ENCODE assay signal across 19 mouse cellular contexts in the genomic region with DNA sequence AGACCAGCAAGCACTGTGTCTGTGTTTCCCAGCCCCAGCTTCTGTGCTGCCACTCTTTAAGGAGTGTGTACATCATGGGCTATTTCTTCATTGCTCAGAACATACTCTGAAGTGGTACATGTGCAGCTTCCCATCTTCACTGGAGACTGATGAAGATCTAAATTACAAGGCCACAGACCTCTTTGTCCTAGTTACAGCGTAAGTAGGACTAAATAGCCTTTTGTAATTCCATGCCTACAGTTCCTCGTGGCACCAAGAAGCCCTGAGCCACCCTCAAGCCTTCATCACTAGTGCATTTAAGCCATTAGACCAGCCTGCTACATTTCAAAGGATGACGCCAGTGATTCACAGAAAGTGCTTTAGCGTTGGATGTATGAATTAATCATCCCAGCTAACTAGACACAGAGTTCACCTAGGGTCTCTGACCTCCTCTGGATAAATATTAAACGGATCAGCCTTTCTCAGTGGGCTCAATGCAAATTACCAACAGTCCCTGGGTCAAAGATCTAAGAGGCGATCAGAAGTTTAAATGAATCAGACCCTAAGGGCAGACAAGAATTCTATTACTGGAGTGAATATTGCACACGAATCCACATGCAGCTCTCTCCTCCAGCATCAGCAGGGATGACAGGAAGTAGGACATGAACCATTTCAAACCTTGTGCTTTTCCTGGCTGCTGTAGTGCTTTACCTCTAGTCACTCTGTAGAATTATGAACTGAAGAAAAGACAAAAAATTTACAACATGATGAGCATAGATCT.
DNase-seq lines count a peak whose midpoint lies in the region; ATAC-seq lines count a peak whose summit lies in the region.
"Had no signal": no experiment of that assay in that cellular context is flagged by ENCODE, and none has a peak within 500 bp of the region (broad histone marks: within the 10 kb centered on the region; RNA-seq: fewer than 3 reads in every experiment).

No protein-coding gene starts in this region.

- H3K9me3 ChIP-seq in hindbrain, embryonic 10.5 days = no peaks in the 10 kb centered on the region
- H3K9me3 ChIP-seq in hindbrain, embryonic 14.5 days (ENCODE audit: control insufficient read depth, low read length) = no peaks in the 10 kb centered on the region
- no peaks in the 10 kb centered on the region for H3K9me3 ChIP-seq in hindbrain, embryonic 13.5 days
- no peaks in the 10 kb centered on the region for H3K9me3 ChIP-seq in midbrain, embryonic 16.5 days (replicated peaks; ENCODE audit: control insufficient read depth, low read length, poor library complexity, severe bottlenecking)
- H3K9me3 ChIP-seq: heart, embryonic 15.5 days had no signal

- no peak for ATAC-seq in hindbrain, embryonic 14.5 days (ENCODE audit: low FRiP score)
- peak; percentile 54 for ATAC-seq in hindbrain, embryonic 13.5 days (ENCODE audit: low FRiP score)
- peak; percentile 56 for ATAC-seq in midbrain, embryonic 16.5 days

- WGBS in hindbrain, embryonic 10.5 days = 46% methylated on average over 7 of the region's 7 CpGs
- WGBS in hindbrain, embryonic 14.5 days = 19% methylated on average over 7 of the region's 7 CpGs
- WGBS in hindbrain, embryonic 13.5 days = 24% methylated on average over 7 of the region's 7 CpGs
- 25% methylated on average over 7 of the region's 7 CpGs for WGBS in midbrain, embryonic 16.5 days

- no peak overlapping the region for H3K27ac ChIP-seq in hindbrain, embryonic 10.5 days
- no peak overlapping the region for H3K27ac ChIP-seq in hindbrain, embryonic 14.5 days
- peak overlapping the region; percentile 61; the same call in 1 of the 2 replicates for H3K27ac ChIP-seq in hindbrain, embryonic 13.5 days
- no peak overlapping the region for H3K27ac ChIP-seq in midbrain, embryonic 16.5 days (ENCODE audit: low read length)
- H3K27ac ChIP-seq: heart, adult 2 months; heart, embryonic 15.5 days had no signal

- no peaks in the 10 kb centered on the region for H3K27me3 ChIP-seq in hindbrain, embryonic 10.5 days (ENCODE audit: insufficient read depth, poor library complexity, severe bottlenecking)
- H3K27me3 ChIP-seq in hindbrain, embryonic 14.5 days (ENCODE audit: control insufficient read depth, insufficient read depth, low read length) = no peaks in the 10 kb centered on the region
- no peaks in the 10 kb centered on the region for H3K27me3 ChIP-seq in hindbrain, embryonic 13.5 days
- no peaks in the 10 kb centered on the region for H3K27me3 ChIP-seq in midbrain, embryonic 16.5 days (ENCODE audit: control insufficient read depth, insufficient read depth, low read depth, low read length)
- H3K27me3 ChIP-seq: heart, embryonic 15.5 days had no signal

- no peak overlapping the region for H3K4me2 ChIP-seq in hindbrain, embryonic 14.5 days (replicated peaks)
- H3K4me2 ChIP-seq in hindbrain, embryonic 13.5 days = no peak overlapping the region
- no peak overlapping the region for H3K4me2 ChIP-seq in midbrain, embryonic 16.5 days (ENCODE audit: low read length)
- H3K4me2 ChIP-seq: heart, embryonic 15.5 days had no signal

- peaks cover 16% of the 10 kb centered on the region; the same call in 1 of the 2 replicates for H3K4me1 ChIP-seq in hindbrain, embryonic 10.5 days (replicated peaks)
- H3K4me1 ChIP-seq in hindbrain, embryonic 14.5 days (replicated peaks; ENCODE audit: control insufficient read depth, insufficient read depth, low read length) = 0 out of 2 replicates have a peak, but pooled peaks cover 3% of the 10 kb centered on the region
- peaks cover 8% of the 10 kb centered on the region for H3K4me1 ChIP-seq in hindbrain, embryonic 13.5 days (replicated peaks)
- peaks cover 10% of the 10 kb centered on the region for H3K4me1 ChIP-seq in midbrain, embryonic 16.5 days (ENCODE audit: control insufficient read depth, insufficient read depth, low read length)
- H3K4me1 ChIP-seq: heart, embryonic 15.5 days had no signal

- no peak overlapping the region for H3K4me3 ChIP-seq in hindbrain, embryonic 10.5 days
- no peak overlapping the region for H3K4me3 ChIP-seq in hindbrain, embryonic 14.5 days (replicated peaks; ENCODE audit: low read length)
- no peak overlapping the region for H3K4me3 ChIP-seq in hindbrain, embryonic 13.5 days
- H3K4me3 ChIP-seq in midbrain, embryonic 16.5 days (ENCODE audit: low read depth, low read length) = no peak overlapping the region
- H3K4me3 ChIP-seq: heart, adult 2 months; heart, embryonic 15.5 days had no signal

- H3K9ac ChIP-seq in hindbrain, embryonic 14.5 days = no peak overlapping the region
- H3K9ac ChIP-seq in hindbrain, embryonic 13.5 days = no peak overlapping the region
- H3K9ac ChIP-seq in midbrain, embryonic 16.5 days (ENCODE audit: low read depth, low read length) = no peak overlapping the region
- H3K9ac ChIP-seq: heart, embryonic 15.5 days had no signal

- H3K36me3 ChIP-seq in hindbrain, embryonic 10.5 days = no peaks in the 10 kb centered on the region
- H3K36me3 ChIP-seq in hindbrain, embryonic 14.5 days (replicated peaks; ENCODE audit: control insufficient read depth, insufficient read depth) = no peaks in the 10 kb centered on the region
- no peaks in the 10 kb centered on the region for H3K36me3 ChIP-seq in hindbrain, embryonic 13.5 days
- no peaks in the 10 kb centered on the region for H3K36me3 ChIP-seq in midbrain, embryonic 16.5 days (ENCODE audit: control insufficient read depth, insufficient read depth, low read length)
- H3K36me3 ChIP-seq: heart, embryonic 15.5 days had no signal

- DNase-seq in hindbrain, embryonic 10.5 days (ENCODE audit: low spot score) = peak; percentile 5
- no peak for DNase-seq in hindbrain, embryonic 14.5 days (ENCODE audit: low spot score)
- DNase-seq in embryo, embryonic 10.5 days (ENCODE audit: low spot score) = peak; percentile 30
- no peak for DNase-seq in right cerebral cortex, adult 18-20 months
- DNase-seq in left cerebral cortex, adult 8-10 months (ENCODE audit: low spot score in 2 of 2) = no peak
- DNase-seq in thymus, postnatal 14 days = no peak
- DNase-seq: adrenal gland, postnatal 10 days; B cell, adult 2 months; cerebellum, adult 2 months; gastrocnemius, postnatal 10 days; heart, adult 2 months; kidney, adult 11 months; layer of hippocampus, postnatal 36 days; left cerebral cortex, postnatal 4 days; lung, adult 2 months; lung, postnatal 4 days had no signal

Comparison
In these comparisons a context has a peak if more than half of its experiments do, and no peak if none do; other contexts are left out.
1. DNase-seq: peak in hindbrain, embryonic 10.5 days (single experiment) and embryo, embryonic 10.5 days (single experiment); none in hindbrain, embryonic 14.5 days (single experiment), right cerebral cortex, adult 18-20 months (single experiment), left cerebral cortex, adult 8-10 months (0 of 2) and thymus, postnatal 14 days (single experiment).